Mouse (Mus musculus) heart, embryonic 15.5 days (tissue): ENCODE results near the gene Mylip. TPM values are rescaled to one million over a fixed set of nuclear protein-coding genes. Genes with fewer than 3 reads are reported as not detected.

ENCODE experiments used
- ATAC-seq: fragments of 200-750 bp; cut with Nextera tagmentation; replicated peaks from 2 replicates; pipeline ENCODE4 v1.8.0; 2017; ENCODE audit warnings: low read depth, moderate TSS enrichment; ENCODE audit not compliant: insufficient number of reproducible peaks, insufficient read depth, low FRiP score
- H3K27ac ChIP-seq: fragments of 300-500 bp; sonication (generic); 2 replicates; pipeline ENCODE4 v1.5.1; 2015; ENCODE audit warnings: mild to moderate bottlenecking, inconsistent platforms
- H3K27me3 ChIP-seq: fragments of 300-500 bp; sonication (generic); 2 replicates; pipeline ENCODE4 v1.6.1; 2015; ENCODE audit warnings: inconsistent platforms
- H3K36me3 ChIP-seq: fragments of 300-500 bp; sonication (generic); 2 replicates; pipeline ENCODE4 v1.6.1; 2015; ENCODE audit warnings: mild to moderate bottlenecking, inconsistent platforms
- H3K4me1 ChIP-seq: fragments of 300-500 bp; sonication (generic); replicated peaks from 2 replicates; pipeline ENCODE4 v1.6.1; 2015; ENCODE audit warnings: inconsistent platforms
- H3K4me2 ChIP-seq: fragments of 300-500 bp; sonication (generic); 2 replicates; pipeline ENCODE4 v1.6.1; 2015; ENCODE audit warnings: inconsistent platforms, mild to moderate bottlenecking, moderate library complexity
- H3K4me3 ChIP-seq: fragments of 300-500 bp; sonication (generic); 2 replicates; pipeline ENCODE4 v1.5.1; 2015; ENCODE audit warnings: mild to moderate bottlenecking, inconsistent platforms
- H3K9ac ChIP-seq: fragments of 300-500 bp; sonication (generic); 2 replicates; pipeline ENCODE4 v1.6.1; 2015; ENCODE audit warnings: mild to moderate bottlenecking, inconsistent platforms
- H3K9me3 ChIP-seq: fragments of 300-500 bp; sonication (generic); replicated peaks from 2 replicates; pipeline ENCODE4 v1.6.1; 2016; ENCODE audit warnings: inconsistent platforms
- WGBS: fragments of 180-500 bp; shearing (Covaris S2); methylation state at CpG from one replicate; pipeline ENCODE4 v1.1.7; 2015; ENCODE audit warnings: mixed read lengths; 5-methylcytosine and 5-hydroxymethylcytosine counted together
- polyA plus RNA-seq: library from polyadenylated mRNA; unstranded; fragments of >200 nt; fragmentation: Nextera tagmentation; extraction: Ambion mirVana; gene quantifications from 2 replicates; pipeline ENCODE4 v1.2.1, GENCODE M21; 2015

Mylip gene
- 8.9 and 11.4 TPM in 2 replicates for polyA plus RNA-seq

- peaks cover 35% of the 10 kb centered on the region for H3K4me1 ChIP-seq
- H3K27ac ChIP-seq: peak within 1 kb of the TSS; percentile 79
- H3K9me3 ChIP-seq: no peaks in the 10 kb centered on the region
- no peaks in the 10 kb centered on the region for H3K27me3 ChIP-seq
- ATAC-seq: peak; percentile 97
- H3K9ac ChIP-seq: peak within 1 kb of the TSS; percentile 78
- H3K4me3 ChIP-seq: peak within 1 kb of the TSS; percentile 85
- H3K4me2 ChIP-seq: peak within 1 kb of the TSS; percentile 97
- H3K36me3 ChIP-seq: no peaks in the 10 kb centered on the region
- under 1% methylated on average over 79 of the region's 81 CpGs for WGBS
Measured at GRCm38 (mm10) chr13:45389448-45390311, at the start of gene Mylip. Gene Mylip (plus strand): TSS chr13:45389742.

GRCm38 (mm10) chr13:45341991-45342390 lies 47.6 kb upstream of the Mylip start:
- H3K27me3 ChIP-seq: no peaks in the 10 kb centered on the region
- no peak overlapping the region for H3K27ac ChIP-seq

GRCm38 (mm10) chr13:45343541-45343940 lies 46.0 kb upstream of the Mylip start:
- no peaks in the 10 kb centered on the region for H3K36me3 ChIP-seq
- H3K4me1 ChIP-seq: 0 out of 2 replicates have a peak, but pooled peaks cover 5% of the 10 kb centered on the region
- H3K27ac ChIP-seq: no peak overlapping the region
- H3K4me3 ChIP-seq: no peak overlapping the region
- H3K27me3 ChIP-seq: no peaks in the 10 kb centered on the region
- H3K4me2 ChIP-seq: no peak overlapping the region
- WGBS: 84% methylated on average over 6 of the region's 6 CpGs
- no peak for ATAC-seq
- no peak overlapping the region for H3K9ac ChIP-seq
- H3K9me3 ChIP-seq: no peaks in the 10 kb centered on the region

More at GRCm38 (mm10) chr13:45341991-45342390, 47.6 kb upstream of the Mylip start:
- Histone ChIP-seq H3K4me3 (no peak overlapping the region), H3K4me2 (no peak overlapping the region), H3K36me3 (no peaks in the 10 kb centered on the region), H3K9ac (no peak overlapping the region), H3K4me1 (0 out of 2 replicates have a peak, but pooled peaks cover 5% of the 10 kb centered on the region), H3K9me3 (no peaks in the 10 kb centered on the region)
- ATAC-seq: no peak

- no peaks in the 10 kb centered on the region for H3K27me3 ChIP-seq
Measured at GRCm38 (mm10) chr13:45343966-45344365, 45.6 kb upstream of the Mylip start.

GRCm38 (mm10) chr13:45345471-45346159 lies 43.9 kb upstream of the Mylip start:
- no peak overlapping the region for H3K27ac ChIP-seq
- 35% methylated on average over 14 of the region's 14 CpGs for WGBS

More at GRCm38 (mm10) chr13:45343966-45344365, 45.6 kb upstream of the Mylip start:
- no peak overlapping the region for H3K27ac ChIP-seq
- H3K4me3 ChIP-seq: no peak overlapping the region
- whole genome bisulfite sequencing: 62% methylated on average over 4 of the region's 4 CpGs
- no peak overlapping the region for H3K4me2 ChIP-seq
- no peaks in the 10 kb centered on the region for H3K36me3 ChIP-seq
- H3K4me1 ChIP-seq: 0 out of 2 replicates have a peak, but pooled peaks cover 5% of the 10 kb centered on the region
- H3K9me3 ChIP-seq: no peaks in the 10 kb centered on the region
- H3K9ac ChIP-seq: no peak overlapping the region
- no peak for ATAC-seq

GRCm38 (mm10) chr13:45351483-45351882 lies 38.1 kb upstream of the Mylip start:
- Histone ChIP-seq H3K27me3 (no peaks in the 10 kb centered on the region), H3K36me3 (no peaks in the 10 kb centered on the region), H3K9me3 (no peaks in the 10 kb centered on the region), H3K4me2 (no peak overlapping the region), H3K4me3 (no peak overlapping the region), H3K9ac (no peak overlapping the region), H3K27ac (no peak overlapping the region), H3K4me1 (no peaks in the 10 kb centered on the region)
- WGBS: 66% methylated on average over 5 of the region's 5 CpGs
- ATAC-seq: no peak

More at GRCm38 (mm10) chr13:45345471-45346159, 43.9 kb upstream of the Mylip start:
- no peak for ATAC-seq
- 0 out of 2 replicates have a peak, but pooled peaks cover 5% of the 10 kb centered on the region for H3K4me1 ChIP-seq
- H3K27me3 ChIP-seq: no peaks in the 10 kb centered on the region
- H3K9me3 ChIP-seq: no peaks in the 10 kb centered on the region
- H3K9ac ChIP-seq: no peak overlapping the region
- H3K4me2 ChIP-seq: no peak overlapping the region
- no peaks in the 10 kb centered on the region for H3K36me3 ChIP-seq
- H3K4me3 ChIP-seq: no peak overlapping the region

- Histone ChIP-seq H3K4me2 (no peak overlapping the region), H3K27ac (no peak overlapping the region), H3K27me3 (no peaks in the 10 kb centered on the region), H3K36me3 (no peaks in the 10 kb centered on the region), H3K4me3 (no peak overlapping the region), H3K9me3 (no peaks in the 10 kb centered on the region), H3K4me1 (0 out of 2 replicates have a peak, but pooled peaks cover 5% of the 10 kb centered on the region), H3K9ac (no peak overlapping the region)
- WGBS: 74% methylated on average over 2 of the region's 2 CpGs
- ATAC-seq: no peak
Measured at GRCm38 (mm10) chr13:45354824-45355223, 34.7 kb upstream of the Mylip start.

DNA sequence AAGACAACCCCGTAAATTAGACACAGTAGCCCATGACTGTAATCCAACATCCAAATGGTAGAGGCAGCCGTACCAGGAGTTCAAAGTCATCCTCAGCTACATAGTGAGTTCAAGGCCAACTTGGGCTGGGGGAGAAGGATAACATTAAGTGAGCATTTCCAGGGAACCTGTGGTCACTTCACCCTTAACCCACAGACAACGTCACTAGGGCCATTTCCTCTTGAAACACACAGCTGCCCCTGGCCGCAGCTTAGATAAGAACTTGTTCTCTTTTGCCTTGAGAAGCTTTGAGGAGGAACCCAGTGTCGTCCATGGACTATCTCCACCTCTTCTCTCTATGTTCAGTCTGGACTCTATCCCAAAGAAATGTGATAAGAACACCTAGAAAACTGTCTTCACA lies 31.3 kb upstream of the Mylip start:
- no peak for ATAC-seq
- Histone ChIP-seq H3K27me3 (no peaks in the 10 kb centered on the region), H3K36me3 (no peaks in the 10 kb centered on the region)

GRCm38 (mm10) chr13:45358676-45359323 lies 30.7 kb upstream of the Mylip start:
- Histone ChIP-seq H3K36me3 (no peaks in the 10 kb centered on the region), H3K27ac (no peak overlapping the region), H3K27me3 (no peaks in the 10 kb centered on the region), H3K9ac (no peak overlapping the region), H3K4me1 (0 out of 2 replicates have a peak, but pooled peaks cover 5% of the 10 kb centered on the region), H3K9me3 (no peaks in the 10 kb centered on the region), H3K4me3 (no peak overlapping the region), H3K4me2 (no peak overlapping the region)
- no peak for ATAC-seq
- WGBS: 39% methylated on average over 13 of the region's 13 CpGs

More for the DNA sequence above, 31.3 kb upstream of the Mylip start:
- Histone ChIP-seq H3K27ac (no peak overlapping the region), H3K4me3 (no peak overlapping the region), H3K4me2 (no peak overlapping the region), H3K9ac (no peak overlapping the region), H3K9me3 (no peaks in the 10 kb centered on the region), H3K4me1 (0 out of 2 replicates have a peak, but pooled peaks cover 5% of the 10 kb centered on the region)
- WGBS: 66% methylated on average over 5 of the region's 5 CpGs

- Histone ChIP-seq H3K4me2 (no peak overlapping the region), H3K4me3 (no peak overlapping the region), H3K9me3 (no peaks in the 10 kb centered on the region), H3K27ac (no peak overlapping the region), H3K4me1 (no peaks in the 10 kb centered on the region), H3K36me3 (no peaks in the 10 kb centered on the region), H3K9ac (no peak overlapping the region), H3K27me3 (no peaks in the 10 kb centered on the region)
- ATAC-seq: no peak
- WGBS: 62% methylated on average over 10 of the region's 10 CpGs
Measured at GRCm38 (mm10) chr13:45365788-45366187, 23.8 kb upstream of the Mylip start.

DNA sequence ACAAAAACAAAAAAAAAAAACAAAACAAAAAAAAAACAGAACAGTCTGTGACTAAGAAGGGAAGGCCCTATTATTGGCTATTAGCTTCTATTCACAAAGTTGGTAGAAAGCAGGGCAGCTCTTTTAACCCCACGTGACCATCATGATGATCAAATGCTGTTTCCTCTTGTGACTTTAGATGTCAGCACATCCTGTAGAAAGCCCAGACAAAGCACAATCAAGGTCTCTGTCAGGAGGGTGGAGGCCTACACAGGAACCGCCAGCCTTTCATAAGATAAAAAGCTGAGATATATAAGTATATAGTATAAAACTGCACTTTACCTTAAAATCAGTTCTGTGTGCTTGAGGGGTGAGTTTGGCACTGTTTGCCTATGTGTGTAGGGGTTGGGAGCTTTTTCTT lies 17.9 kb upstream of the Mylip start:
- 44% methylated on average over 2 of the region's 2 CpGs for WGBS

More for the DNA sequence above, 17.9 kb upstream of the Mylip start:
- Histone ChIP-seq H3K27me3 (no peaks in the 10 kb centered on the region), H3K4me2 (no peak overlapping the region), H3K9me3 (no peaks in the 10 kb centered on the region), H3K4me1 (no peaks in the 10 kb centered on the region), H3K36me3 (no peaks in the 10 kb centered on the region), H3K4me3 (no peak overlapping the region), H3K9ac (no peak overlapping the region), H3K27ac (no peak overlapping the region)
- ATAC-seq: no peak
